Mouse (Mus musculus) retina, postnatal 7 days (tissue): Measurements from ENCODE around the gene Olfr665.
"Not testable (repeated sequence)": the region's sequence is repeated elsewhere in the genome, so short reads cannot be mapped to it uniquely, and the experiment has no call there.

Experiments used
- DNase-seq: peaks from one replicate; pipeline ENCODE4 v3.0.0-alpha.2; 2012; ENCODE audit warnings: low read depth, low spot score

The Olfr665 gene

GRCm38 (mm10) chr7:104877731-104878130 lies at the start of gene Olfr665:
Gene Olfr665 (plus strand): TSS chr7:104878031.
- DNase-seq, result no peak

- DNase-seq, result no peak
These were observed 35.3 kb upstream of the Olfr665 start, which contains the start of gene Usp17lb for GRCm38 (mm10) chr7:104842503-104842902. Gene Usp17lb (minus strand): TSS chr7:104842603.

- no peak for DNase-seq
These were observed 34.0 kb upstream of the Olfr665 start for GRCm38 (mm10) chr7:104843731-104844287.

GRCm38 (mm10) chr7:104851546-104851945 lies 26.3 kb upstream of the Olfr665 start:
- not testable (repeated sequence) for DNase-seq

DNA sequence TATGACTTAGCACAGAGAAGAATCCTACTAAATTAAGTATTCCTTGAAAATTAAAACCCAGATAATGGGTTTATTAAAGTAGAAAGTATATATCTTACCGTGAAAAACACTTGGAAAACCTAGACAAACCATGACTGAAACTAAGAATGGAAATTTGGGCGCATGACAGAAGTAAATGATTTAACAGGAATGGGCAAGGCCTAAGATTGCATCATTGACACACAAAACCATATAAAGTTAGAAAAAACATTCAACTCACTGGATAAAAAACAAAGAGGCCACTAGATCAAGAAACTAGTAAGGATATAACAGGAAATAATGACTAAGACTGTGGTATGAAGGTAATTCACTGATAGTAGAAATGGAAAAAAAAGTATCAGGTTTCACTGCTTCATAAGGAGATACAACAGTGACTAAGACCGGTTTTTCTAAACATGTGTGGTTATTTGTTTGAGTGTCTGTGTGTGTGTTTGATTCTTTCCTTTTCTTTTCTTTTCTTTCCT lies 22.5 kb upstream of the Olfr665 start:
- DNase-seq, result no peak

- not testable (repeated sequence) for DNase-seq
These were observed 21.1 kb upstream of the Olfr665 start, which contains the start of gene Usp17la for GRCm38 (mm10) chr7:104856709-104857108. Gene Usp17la (plus strand): TSS chr7:104857009.

DNA sequence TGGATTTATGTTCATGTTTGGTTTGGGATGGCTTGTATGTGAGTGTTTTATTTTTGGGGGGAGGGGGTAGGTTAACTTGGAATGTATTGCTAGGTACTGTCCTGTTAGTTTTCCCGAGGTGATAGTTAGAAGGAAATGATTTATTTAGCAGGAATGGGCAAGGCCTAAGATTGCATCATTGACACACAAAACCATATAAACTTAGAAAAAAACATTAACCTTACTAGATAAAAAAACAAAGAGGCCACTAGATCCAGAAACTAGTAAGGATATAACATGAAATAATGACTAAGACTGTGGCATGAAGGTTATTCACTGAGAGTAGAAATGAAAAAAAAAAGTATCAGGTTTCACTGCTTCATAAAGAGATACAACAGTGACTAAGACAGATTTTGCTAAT lies 20.1 kb upstream of the Olfr665 start:
- no peak for DNase-seq

- no peak for DNase-seq
These were observed 16.4 kb upstream of the Olfr665 start for GRCm38 (mm10) chr7:104861381-104861780.

DNA sequence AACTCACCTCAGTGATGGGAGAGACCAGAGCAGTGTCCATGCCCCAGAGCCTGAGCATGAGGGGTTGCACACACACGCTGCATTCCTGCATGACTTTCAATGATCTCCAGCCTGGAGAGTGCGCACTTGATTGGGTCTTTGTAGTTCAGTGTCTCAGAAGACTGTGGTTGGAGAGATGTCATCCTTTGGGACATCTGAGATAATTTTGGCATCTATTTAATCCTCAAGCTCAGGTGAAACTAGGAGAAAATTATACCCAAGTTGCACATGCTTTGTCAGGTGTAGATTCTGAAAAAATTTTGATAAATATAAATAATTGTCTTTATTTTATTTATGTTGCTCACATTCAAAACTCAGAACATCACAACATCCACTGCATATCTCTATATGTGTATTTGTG lies 18.0 kb downstream of the Olfr665 start, which contains the start of gene Olfr666:
Gene Olfr666 (minus strand): TSS at position 101 of the 400 bp plus-strand sequence.
- no peak for DNase-seq

GRCm38 (mm10) chr7:104921382-104921781 lies 43.6 kb downstream of the Olfr665 start, which contains the start of gene Olfr667:
Gene Olfr667 (minus strand): TSS chr7:104921482.
- no peak for DNase-seq

DNA sequence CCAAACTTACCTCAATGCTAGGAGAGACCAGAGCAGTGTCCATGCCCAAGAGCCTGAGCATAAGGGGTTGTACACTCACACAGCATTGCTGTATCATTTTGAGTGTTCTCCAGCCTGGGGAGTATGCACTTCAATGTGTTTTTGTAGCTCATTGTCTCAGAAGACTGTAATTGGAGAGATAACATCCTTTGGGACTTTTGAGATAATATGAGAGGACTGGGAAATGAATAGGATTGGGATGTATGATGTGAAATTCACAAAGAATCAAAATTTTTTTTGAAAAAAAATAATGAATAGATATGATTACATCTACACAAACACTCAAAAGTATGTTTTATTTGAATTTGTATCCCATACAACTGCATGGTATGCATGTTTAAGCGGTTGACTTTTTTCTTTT lies 50.1 kb downstream of the Olfr665 start, which contains the start of gene Olfr668:
Gene Olfr668 (minus strand): TSS at position 101 of the 400 bp plus-strand sequence.
- DNase-seq, result no peak
